Mouse (Mus musculus) bone marrow macrophage, adult 2 months (primary cell): ENCODE results near the gene Upp1.

Experiments used
- CTCF ChIP-seq: IDR thresholded peaks from 2 replicates; pipeline ENCODE4 v1.5.1; 2012; ENCODE audit warnings: low read depth, mild to moderate bottlenecking, low read length, moderate library complexity
- POLR2A ChIP-seq: IDR thresholded peaks from 2 replicates; pipeline ENCODE4 v1.6.1; 2012; ENCODE audit warnings: mild to moderate bottlenecking, low read depth, low read length, borderline replicate concordance

- TF ChIP-seq CTCF (no peak), POLR2A (no peak)
These were observed 10.2 kb downstream of the Upp1 start for GRCm38 (mm10) chr11:9128110-9128509.
